Mouse (Mus musculus): Measurements from ENCODE around the gene Sae1. TPM values are rescaled to one million over a fixed set of nuclear protein-coding genes. Genes with fewer than 3 reads are reported as not detected.

Gene Sae1
- polyA plus RNA-seq, 1 experiment from 2014 or later: 222 TPM

DNA sequence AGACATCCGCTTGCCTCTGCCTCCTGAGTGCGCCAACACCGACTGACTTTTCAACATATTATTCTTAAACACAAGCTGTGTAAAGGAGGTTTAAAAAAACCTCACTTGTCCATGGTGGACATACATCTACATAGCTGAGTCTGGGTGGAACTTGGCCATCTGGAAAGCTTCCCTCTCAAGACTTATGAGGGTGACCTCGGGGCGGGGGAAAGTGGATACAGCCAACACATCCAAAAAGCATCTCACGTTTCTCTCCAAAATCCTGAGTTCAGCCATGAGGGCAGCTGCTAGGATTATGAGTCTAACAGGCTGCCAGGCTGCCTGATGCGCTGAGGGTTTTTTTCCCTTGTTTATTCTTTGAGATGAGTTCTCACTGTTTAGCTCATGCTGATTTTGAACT, 62.9 kb downstream of the Sae1 start:
- Histone ChIP-seq H3K4me1 (ENCODE audit: control insufficient read depth, insufficient read depth, low read length) (peaks cover 6% of the 10 kb centered on the region), H3K4me3 (ENCODE audit: low read depth, low read length) (no peak overlapping the region), H3K27me3 (ENCODE audit: control insufficient read depth, insufficient read depth, low read length) (no peaks in the 10 kb centered on the region), H3K9ac (ENCODE audit: low read depth, low read length) (no peak overlapping the region), H3K4me2 (no peak overlapping the region), H3K27ac (ENCODE audit: low read depth, low read length) (no peak overlapping the region), H3K9me3 (replicated peaks; ENCODE audit: control insufficient read depth, low read length) (no peaks in the 10 kb centered on the region), H3K36me3 (ENCODE audit: control insufficient read depth, insufficient read depth, low read length) (peaks cover 19% of the 10 kb centered on the region)
- WGBS (ENCODE audit: insufficient replicate concordance): 90% methylated on average over 7 of the region's 7 CpGs
- ATAC-seq (replicated peaks; ENCODE audit: insufficient number of reproducible peaks, low FRiP score, low TSS enrichment): no peak

GRCm38 (mm10) chr7:16320479-16320878, 67.1 kb downstream of the Sae1 start:
- H3K9me3 ChIP-seq (replicated peaks; ENCODE audit: control insufficient read depth, low read length): no peaks in the 10 kb centered on the region
- H3K4me3 ChIP-seq (ENCODE audit: low read depth, low read length): no peak overlapping the region
- no peaks in the 10 kb centered on the region for H3K27me3 ChIP-seq (ENCODE audit: control insufficient read depth, insufficient read depth, low read length)
- H3K36me3 ChIP-seq (ENCODE audit: control insufficient read depth, insufficient read depth, low read length): peaks cover 2% of the 10 kb centered on the region; the same call in 1 of the 2 replicates
- no peak for ATAC-seq (replicated peaks; ENCODE audit: insufficient number of reproducible peaks, low FRiP score, low TSS enrichment)
- H3K27ac ChIP-seq (ENCODE audit: low read depth, low read length): no peak overlapping the region
- H3K4me1 ChIP-seq (ENCODE audit: control insufficient read depth, insufficient read depth, low read length): no peaks in the 10 kb centered on the region
- 86% methylated on average over 6 of the region's 6 CpGs for WGBS (ENCODE audit: insufficient replicate concordance)
- no peak overlapping the region for H3K9ac ChIP-seq (ENCODE audit: low read depth, low read length)
- no peak overlapping the region for H3K4me2 ChIP-seq

DNA sequence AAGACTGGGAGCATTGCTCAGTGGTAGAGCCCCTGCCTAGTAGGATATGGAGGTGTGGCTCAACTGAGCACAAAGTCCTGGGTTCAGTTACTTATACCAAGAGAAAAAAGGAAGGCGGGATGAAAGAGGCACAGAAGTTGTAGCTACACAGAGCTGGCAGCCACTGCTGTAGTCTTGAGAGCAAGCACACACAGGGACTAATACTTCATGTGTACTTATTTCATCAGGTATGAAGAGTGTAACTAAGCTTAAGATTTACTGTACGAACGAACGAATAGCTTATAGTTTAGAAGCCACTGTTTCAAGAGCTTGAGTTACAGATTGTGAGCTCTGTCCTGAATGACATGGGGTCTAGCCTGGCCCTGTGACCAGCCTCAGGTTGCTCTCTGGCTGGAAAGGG, 68.4 kb downstream of the Sae1 start:
- ATAC-seq (replicated peaks; ENCODE audit: insufficient number of reproducible peaks, low FRiP score, low TSS enrichment): no peak
- no peak overlapping the region for H3K9ac ChIP-seq (ENCODE audit: low read depth, low read length)

DNA sequence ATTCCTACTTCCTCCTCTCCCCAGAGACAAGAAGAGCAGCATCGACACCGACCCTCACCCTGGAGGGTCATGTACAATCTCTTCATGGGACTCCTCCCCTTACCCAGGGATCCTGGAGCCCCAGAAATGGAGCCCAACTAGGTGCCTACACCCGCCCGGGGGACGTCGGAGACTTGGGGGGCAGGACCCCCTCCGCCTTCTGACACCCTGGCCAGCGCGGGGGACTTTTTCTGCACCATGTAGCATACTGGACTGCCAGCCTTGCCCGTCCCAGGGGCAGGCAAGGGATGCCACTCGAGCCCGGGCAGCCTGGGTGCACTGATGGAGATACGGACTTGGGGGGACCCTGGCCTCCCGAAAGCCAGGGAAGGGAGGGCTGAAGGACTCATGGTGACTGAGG, 70.5 kb downstream of the Sae1 start:
- ATAC-seq (replicated peaks; ENCODE audit: insufficient number of reproducible peaks, low FRiP score, low TSS enrichment): no peak
- WGBS (ENCODE audit: insufficient replicate concordance): 73% methylated on average over 13 of the region's 14 CpGs
- Histone ChIP-seq H3K4me3 (ENCODE audit: low read depth, low read length) (no peak overlapping the region), H3K4me1 (ENCODE audit: control insufficient read depth, insufficient read depth, low read length) (peaks cover 8% of the 10 kb centered on the region), H3K36me3 (ENCODE audit: control insufficient read depth, insufficient read depth, low read length) (no peaks in the 10 kb centered on the region; the same call in 1 of the 2 replicates), H3K27me3 (ENCODE audit: control insufficient read depth, insufficient read depth, low read length) (no peaks in the 10 kb centered on the region), H3K4me2 (no peak overlapping the region), H3K9me3 (replicated peaks; ENCODE audit: control insufficient read depth, low read length) (no peaks in the 10 kb centered on the region), H3K27ac (ENCODE audit: low read depth, low read length) (no peak overlapping the region), H3K9ac (ENCODE audit: low read depth, low read length) (no peak overlapping the region)

More for the DNA sequence above, 68.4 kb downstream of the Sae1 start:
- Histone ChIP-seq H3K4me2 (no peak overlapping the region), H3K4me3 (ENCODE audit: low read depth, low read length) (no peak overlapping the region), H3K27ac (ENCODE audit: low read depth, low read length) (no peak overlapping the region), H3K4me1 (ENCODE audit: control insufficient read depth, insufficient read depth, low read length) (peaks cover 3% of the 10 kb centered on the region; the same call in 1 of the 2 replicates), H3K36me3 (ENCODE audit: control insufficient read depth, insufficient read depth, low read length) (peaks cover 2% of the 10 kb centered on the region; the same call in 1 of the 2 replicates), H3K27me3 (ENCODE audit: control insufficient read depth, insufficient read depth, low read length) (no peaks in the 10 kb centered on the region), H3K9me3 (replicated peaks; ENCODE audit: control insufficient read depth, low read length) (no peaks in the 10 kb centered on the region)
- WGBS (ENCODE audit: insufficient replicate concordance): 85% methylated on average over 4 of the region's 4 CpGs

DNA sequence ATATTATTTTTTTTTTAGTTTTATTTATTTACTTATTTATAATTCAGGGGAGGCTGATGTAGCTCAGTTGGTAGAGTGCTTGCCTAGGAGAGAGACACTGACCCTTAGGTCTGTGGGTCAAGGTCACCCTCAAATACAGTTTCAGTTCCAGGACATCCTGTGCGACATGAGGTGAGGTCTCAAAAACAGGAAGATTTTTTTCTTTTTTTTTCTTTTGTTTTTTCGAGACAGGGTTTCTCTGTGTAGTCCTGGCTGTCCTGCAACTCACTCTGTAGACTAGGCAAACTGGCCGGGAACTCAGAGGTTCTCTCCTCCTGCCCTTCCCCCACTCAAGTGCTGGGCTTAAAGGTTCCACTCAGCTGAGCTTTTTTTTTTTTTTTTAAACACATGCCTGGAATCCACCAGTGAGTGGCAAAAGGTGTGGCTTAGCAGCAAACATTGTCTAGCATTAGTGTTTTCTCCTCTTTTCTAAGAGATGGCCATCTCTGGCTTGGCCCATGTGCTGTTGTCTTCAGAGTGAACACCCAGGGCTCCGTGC, 72.3 kb downstream of the Sae1 start:
- no peak overlapping the region for H3K4me2 ChIP-seq
- no peaks in the 10 kb centered on the region for H3K27me3 ChIP-seq (ENCODE audit: control insufficient read depth, insufficient read depth, low read length)
- no peak overlapping the region for H3K27ac ChIP-seq (ENCODE audit: low read depth, low read length)
- H3K4me3 ChIP-seq (ENCODE audit: low read depth, low read length): no peak overlapping the region
- no peaks in the 10 kb centered on the region for H3K9me3 ChIP-seq (replicated peaks; ENCODE audit: control insufficient read depth, low read length)
- no peak overlapping the region for H3K9ac ChIP-seq (ENCODE audit: low read depth, low read length)
- H3K36me3 ChIP-seq (ENCODE audit: control insufficient read depth, insufficient read depth, low read length): no peaks in the 10 kb centered on the region; the same call in 1 of the 2 replicates
- H3K4me1 ChIP-seq (ENCODE audit: control insufficient read depth, insufficient read depth, low read length): peaks cover 16% of the 10 kb centered on the region
- no peak for ATAC-seq (replicated peaks; ENCODE audit: insufficient number of reproducible peaks, low FRiP score, low TSS enrichment)
- WGBS (ENCODE audit: insufficient replicate concordance): 47% methylated on average over 4 of the region's 4 CpGs

- peaks cover 22% of the 10 kb centered on the region for H3K4me1 ChIP-seq (ENCODE audit: control insufficient read depth, insufficient read depth, low read length)
- peak overlapping the region; percentile 82 for H3K9ac ChIP-seq (ENCODE audit: low read depth, low read length)
- no peaks in the 10 kb centered on the region for H3K9me3 ChIP-seq (replicated peaks; ENCODE audit: control insufficient read depth, low read length)
- 8% methylated on average over 13 of the region's 13 CpGs for WGBS (ENCODE audit: insufficient replicate concordance)
- peak overlapping the region; percentile 84 for H3K4me2 ChIP-seq
- no peak for ATAC-seq (replicated peaks; ENCODE audit: insufficient number of reproducible peaks, low FRiP score, low TSS enrichment)
- H3K27me3 ChIP-seq (ENCODE audit: control insufficient read depth, insufficient read depth, low read length): no peaks in the 10 kb centered on the region
- H3K36me3 ChIP-seq (ENCODE audit: control insufficient read depth, insufficient read depth, low read length): no peaks in the 10 kb centered on the region; the same call in 1 of the 2 replicates
- peak overlapping the region; percentile 86 for H3K4me3 ChIP-seq (ENCODE audit: low read depth, low read length)
- peak overlapping the region; percentile 92 for H3K27ac ChIP-seq (ENCODE audit: low read depth, low read length)
Observed at GRCm38 (mm10) chr7:16314221-16314775, 73.3 kb downstream of the Sae1 start.

DNA sequence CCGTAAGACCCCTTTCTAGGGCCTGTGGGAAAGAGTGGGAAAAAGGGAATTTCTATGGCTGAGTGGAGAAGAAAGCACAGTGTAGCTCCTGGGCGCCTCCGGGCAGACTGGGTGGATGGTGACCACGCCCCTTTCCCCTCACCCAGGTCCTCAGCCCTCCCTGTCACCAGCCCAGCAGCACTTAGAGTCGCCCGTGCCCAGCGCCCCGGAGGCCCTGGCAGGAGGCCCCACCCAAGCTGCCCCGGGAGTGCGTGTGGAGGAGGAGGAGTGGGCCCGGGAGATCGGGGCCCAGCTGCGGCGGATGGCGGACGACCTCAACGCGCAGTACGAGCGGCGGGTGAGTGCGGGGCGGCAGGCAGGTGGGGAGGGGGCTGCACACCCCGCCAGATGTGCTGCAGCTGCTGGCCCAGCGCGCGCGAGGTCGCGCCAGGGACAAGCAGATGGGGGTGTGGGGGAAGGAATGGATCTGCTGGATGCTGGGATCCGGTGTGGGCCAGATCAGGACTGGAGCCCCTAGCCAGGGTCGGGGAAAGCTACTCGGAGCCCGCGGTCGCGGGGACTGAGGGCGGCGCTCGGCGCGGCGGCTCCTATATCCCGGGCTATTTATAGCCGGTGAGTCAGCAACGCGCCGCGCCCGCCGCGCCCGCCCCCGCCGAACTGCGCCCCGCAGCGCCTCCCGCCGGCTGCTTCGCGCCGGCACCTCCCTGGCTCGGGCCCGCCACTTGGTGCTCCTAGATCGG, 74.0 kb downstream of the Sae1 start:
- peak; percentile 71 for ATAC-seq (replicated peaks; ENCODE audit: insufficient number of reproducible peaks, low FRiP score, low TSS enrichment)
- no peaks in the 10 kb centered on the region; the same call in 1 of the 2 replicates for H3K36me3 ChIP-seq (ENCODE audit: control insufficient read depth, insufficient read depth, low read length)
- H3K4me2 ChIP-seq: peak overlapping the region; percentile 84
- peak overlapping the region; percentile 86 for H3K4me3 ChIP-seq (ENCODE audit: low read depth, low read length)
- H3K9me3 ChIP-seq (replicated peaks; ENCODE audit: control insufficient read depth, low read length): no peaks in the 10 kb centered on the region
- H3K27me3 ChIP-seq (ENCODE audit: control insufficient read depth, insufficient read depth, low read length): no peaks in the 10 kb centered on the region
- peak overlapping the region; percentile 92 for H3K27ac ChIP-seq (ENCODE audit: low read depth, low read length)
- peak overlapping the region; percentile 82 for H3K9ac ChIP-seq (ENCODE audit: low read depth, low read length)
- 1% methylated on average over 44 of the region's 66 CpGs for WGBS (ENCODE audit: insufficient replicate concordance)
- H3K4me1 ChIP-seq (ENCODE audit: control insufficient read depth, insufficient read depth, low read length): peaks cover 22% of the 10 kb centered on the region

- H3K4me1 ChIP-seq (ENCODE audit: control insufficient read depth, insufficient read depth, low read length): peaks cover 25% of the 10 kb centered on the region
- under 1% methylated on average over 12 of the region's 12 CpGs for WGBS (ENCODE audit: insufficient replicate concordance)
Observed at GRCm38 (mm10) chr7:16312672-16313311, 74.8 kb downstream of the Sae1 start.

More at GRCm38 (mm10) chr7:16312672-16313311, 74.8 kb downstream of the Sae1 start:
- Histone ChIP-seq H3K4me2 (peak overlapping the region; percentile 84), H3K27me3 (ENCODE audit: control insufficient read depth, insufficient read depth, low read length) (no peaks in the 10 kb centered on the region), H3K27ac (ENCODE audit: low read depth, low read length) (peak overlapping the region; percentile 92), H3K4me3 (ENCODE audit: low read depth, low read length) (peak overlapping the region; percentile 86), H3K9me3 (replicated peaks; ENCODE audit: control insufficient read depth, low read length) (no peaks in the 10 kb centered on the region), H3K36me3 (ENCODE audit: control insufficient read depth, insufficient read depth, low read length) (no peaks in the 10 kb centered on the region; the same call in 1 of the 2 replicates), H3K9ac (ENCODE audit: low read depth, low read length) (peak overlapping the region; percentile 94)
- peak; percentile 27; the same call in 1 of the 2 replicates for ATAC-seq (replicated peaks; ENCODE audit: insufficient number of reproducible peaks, low FRiP score, low TSS enrichment)
